Mouse (Mus musculus) lung, embryonic 16.5 days (tissue): ENCODE results near the gene Gm2244. TPM values are rescaled to one million over a fixed set of nuclear protein-coding genes. Genes with fewer than 3 reads are reported as not detected.
"Not testable (repeated sequence)": the region's sequence is repeated elsewhere in the genome, so short reads cannot be mapped to it uniquely, and the experiment has no call there.

ENCODE experiments used
- ATAC-seq: fragments of 200-750 bp; cut with Nextera tagmentation; 2 replicates; pipeline ENCODE4 v1.8.0; 2017; ENCODE audit warnings: low read depth, mild to moderate bottlenecking, moderate library complexity
- H3K27ac ChIP-seq: fragments of 300-500 bp; sonication (generic); 2 replicates; pipeline ENCODE4 v1.5.1; 2014; ENCODE audit warnings: mild to moderate bottlenecking, control low read depth, low read length
- H3K27me3 ChIP-seq: fragments of 300-500 bp; sonication (generic); 2 replicates; pipeline ENCODE4 v1.6.1; 2014; ENCODE audit warnings: low read depth, low read length, mixed read lengths; ENCODE audit not compliant: control insufficient read depth, insufficient read depth
- H3K36me3 ChIP-seq: fragments of 300-500 bp; sonication (generic); 2 replicates; pipeline ENCODE4 v1.6.1; 2014; ENCODE audit warnings: low read length; ENCODE audit not compliant: control insufficient read depth, insufficient read depth
- H3K4me1 ChIP-seq: fragments of 300-500 bp; sonication (generic); replicated peaks from 2 replicates; pipeline ENCODE4 v1.6.1; 2014; ENCODE audit warnings: low read length, mixed read lengths; ENCODE audit not compliant: control insufficient read depth, insufficient read depth
- H3K4me2 ChIP-seq: fragments of 300-500 bp; sonication (generic); 2 replicates; pipeline ENCODE4 v1.6.1; 2014; ENCODE audit warnings: low read depth, low read length, control low read depth
- H3K4me3 ChIP-seq: fragments of 300-500 bp; sonication (generic); 2 replicates; pipeline ENCODE4 v1.5.1; 2014; ENCODE audit warnings: mild to moderate bottlenecking, low read length, control low read depth
- H3K9ac ChIP-seq: fragments of 300-500 bp; sonication (generic); 2 replicates; pipeline ENCODE4 v1.6.1; 2014; ENCODE audit warnings: low read length, control low read depth
- H3K9me3 ChIP-seq: fragments of 300-500 bp; sonication (generic); 2 replicates; pipeline ENCODE4 v1.6.1; 2016; ENCODE audit warnings: low read length; ENCODE audit not compliant: control insufficient read depth
- WGBS: fragments of 180-500 bp; shearing (Covaris S2); extraction: QIAGEN DNeasy Blood & Tissue Kit; methylation state at CpG from one replicate; pipeline ENCODE4 v1.1.7; 2014; 5-methylcytosine and 5-hydroxymethylcytosine counted together
- polyA plus RNA-seq: library from polyadenylated mRNA; unstranded; fragments of >200 nt; fragmentation: Nextera tagmentation; extraction: Ambion mirVana; gene quantifications from 2 replicates; pipeline ENCODE4 v1.2.1, GENCODE M21; 2015

Gm2244 gene
- polyA plus RNA-seq, result 0.16 TPM in 1 of 2 replicates, not detected in the other

DNA sequence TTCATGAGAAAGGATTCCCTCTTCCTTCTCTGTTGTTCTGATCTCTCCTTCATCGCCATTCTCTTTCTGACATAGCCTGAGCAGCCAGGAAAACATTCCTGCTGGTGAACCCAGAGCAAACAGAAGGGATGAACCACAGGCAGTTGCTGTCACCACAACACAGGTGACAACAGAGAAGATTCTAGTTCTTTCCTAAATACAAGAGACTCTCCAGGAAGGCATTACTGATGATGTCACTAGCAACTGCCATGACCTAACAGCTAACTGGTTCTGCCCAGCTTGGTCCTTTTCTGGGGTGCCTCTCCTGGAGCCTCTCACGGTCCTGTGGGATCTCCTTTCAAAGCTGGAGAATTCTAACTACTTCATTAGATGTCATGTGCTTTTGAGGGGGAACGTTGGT is at the start of gene Gm2244:
Gene Gm2244 (minus strand): TSS at position 101 of the 400 bp plus-strand sequence.
- ATAC-seq, H3K9ac ChIP-seq: not testable (repeated sequence)
- WGBS, result 88% methylated on average over 1 of the region's 3 CpGs

DNA sequence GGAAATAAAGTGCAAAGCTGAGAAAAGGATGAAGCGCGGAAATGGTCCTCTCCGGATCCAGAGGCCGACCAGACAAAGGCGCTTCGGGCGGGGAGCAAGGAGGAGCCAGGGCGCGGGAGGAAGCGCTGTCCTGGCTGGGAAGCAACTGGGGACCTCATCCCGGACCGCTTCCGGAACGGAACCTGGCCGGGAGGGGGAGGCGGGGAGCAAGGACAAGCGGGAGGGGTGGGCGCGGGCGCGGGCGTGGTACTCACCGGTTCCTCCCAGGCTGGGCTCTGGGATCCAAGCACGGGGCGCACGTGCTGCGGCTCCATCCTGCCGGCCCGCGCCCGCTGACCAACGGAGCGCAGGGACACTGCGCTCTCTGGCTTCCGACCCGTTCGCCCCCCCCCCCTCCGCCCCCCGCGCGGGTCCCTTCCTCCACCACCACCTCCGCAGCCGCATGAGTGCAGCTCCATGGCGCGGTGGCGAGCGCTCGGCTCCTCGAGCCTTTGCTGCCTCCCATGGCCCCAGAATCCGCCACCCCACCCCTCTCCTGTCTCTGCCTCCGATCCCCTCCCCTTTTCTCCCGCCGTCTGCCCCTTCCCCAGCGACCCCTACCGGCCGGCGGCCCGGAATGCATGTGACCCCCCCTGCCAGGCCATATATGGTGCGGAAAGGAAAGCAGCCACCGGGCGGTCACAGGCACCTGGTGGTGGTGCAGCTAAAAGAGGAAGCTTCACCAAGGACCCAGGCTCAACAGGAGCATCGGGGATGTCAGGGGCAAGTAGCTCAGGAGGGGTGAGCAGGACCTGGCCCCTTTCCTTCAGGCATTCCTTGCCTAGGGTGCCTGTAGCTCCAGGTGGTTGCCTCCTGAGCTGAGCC is 35.3 kb upstream of the Gm2244 start, which contains the start of gene Gm2237:
Gene Gm2237 (minus strand): TSS at position 332 of the 864 bp plus-strand sequence.
- ATAC-seq, H3K9me3 ChIP-seq, H3K4me1 ChIP-seq, H3K27ac ChIP-seq, H3K27me3 ChIP-seq, H3K36me3 ChIP-seq: not testable (repeated sequence)
- WGBS, result 0% methylated on average over 18 of the region's 62 CpGs
- H3K4me3 ChIP-seq, result peak within 1 kb of the TSS; percentile 45
- peak within 1 kb of the TSS; percentile 48 for H3K4me2 ChIP-seq
- 0 out of 2 replicates have a peak within 1 kb of the TSS, but pooled peaks have one; percentile 47 for H3K9ac ChIP-seq

More for the DNA sequence above, at the start of gene Gm2244:
- not testable (repeated sequence) for H3K4me3 ChIP-seq, H3K27me3 ChIP-seq, H3K36me3 ChIP-seq, H3K4me2 ChIP-seq, H3K27ac ChIP-seq, H3K4me1 ChIP-seq, H3K9me3 ChIP-seq

Other genes with a start within 250 kb of the Gm2244 start
- gene Gm21738, start 131.0 kb downstream of the Gm2244 start, polyA plus RNA-seq, result 0.72 TPM in 1 of 2 replicates, not detected in the other
- 1.5 and 1.6 TPM in 2 replicates for gene Gm2237, start 35.2 kb upstream of the Gm2244 start, polyA plus RNA-seq
- gene Gm5458, start 52.6 kb upstream of the Gm2244 start, polyA plus RNA-seq, result not detected in 2 replicates
- 107 and 114 TPM in 2 replicates for gene Nid2, start 201.3 kb upstream of the Gm2244 start, polyA plus RNA-seq